Mouse (Mus musculus) megakaryocyte, adult 5-6 weeks (primary cell): Measurements from ENCODE around the gene Mrpl50. TPM values are rescaled to one million over a fixed set of nuclear protein-coding genes. Genes with fewer than 3 reads are reported as not detected.

ENCODE experiments used
- ATAC-seq: 2 replicates; pipeline ENCODE4 v1.8.0; 2016; ENCODE audit warnings: mild to moderate bottlenecking, inconsistent platforms; ENCODE audit not compliant: poor library complexity, severe bottlenecking
- total RNA-seq, 2 experiments: library from RNA; stranded (forward) in 1 of 2; stranded (reverse) in 1 of 2; fragments of 153-499, 151-499 nt in 1 of 2; fragments of 221-1000, 200-1000 nt in 1 of 2; gene quantifications; 2 replicates each; pipeline versions ENCODE4 v1.2.3 to v1.2.4; 2015 to 2017

Mrpl50 gene
- total RNA-seq (2015), result 17.6 and 21.9 TPM in 2 replicates
- total RNA-seq (2017), result 13.4 and 17.7 TPM in 2 replicates

DNA sequence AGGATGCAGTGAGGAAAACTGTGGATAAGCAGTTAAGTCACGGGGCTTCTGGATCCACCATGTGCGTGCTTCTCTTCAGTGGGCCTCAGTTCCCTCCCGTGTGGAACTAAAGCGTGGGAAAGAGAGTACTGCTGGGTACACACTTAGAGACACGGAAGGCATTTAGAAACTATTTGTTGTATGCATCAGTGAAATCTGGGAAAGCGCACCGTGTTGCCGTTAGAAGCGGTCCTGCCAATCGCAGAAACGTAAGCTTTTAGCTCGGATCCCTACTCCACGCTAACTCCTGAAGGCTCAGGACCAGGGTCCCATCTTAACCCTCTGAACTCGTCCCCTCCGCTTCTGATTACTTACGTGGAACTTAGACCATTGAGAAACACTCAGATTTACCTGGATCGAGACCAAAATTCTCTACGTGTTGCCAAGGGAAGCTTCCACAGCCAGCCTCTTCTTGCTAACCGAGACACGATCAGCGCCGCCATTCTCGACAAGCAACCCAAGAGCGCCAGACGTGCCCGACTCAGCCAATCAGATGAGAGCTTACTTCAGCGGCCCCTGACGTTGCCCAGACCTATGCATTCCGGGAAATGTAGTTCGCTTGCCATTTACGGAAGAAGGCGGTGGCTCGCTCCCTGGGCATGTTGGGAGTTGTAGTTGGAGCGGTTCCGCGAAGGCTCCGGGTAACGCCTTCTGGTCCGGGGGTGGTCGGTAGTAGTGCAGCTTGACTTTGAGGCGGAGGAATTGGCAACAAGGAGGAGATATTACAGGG, at the start of gene Mrpl50, which contains the start of gene Zfp189:
Gene Mrpl50, minus strand, starts transcription at position 522 of the 769 bp plus-strand sequence.
Gene Zfp189, plus strand, starts transcription at position 605 of the 769 bp plus-strand sequence.
- peak; percentile 97 for ATAC-seq

DNA sequence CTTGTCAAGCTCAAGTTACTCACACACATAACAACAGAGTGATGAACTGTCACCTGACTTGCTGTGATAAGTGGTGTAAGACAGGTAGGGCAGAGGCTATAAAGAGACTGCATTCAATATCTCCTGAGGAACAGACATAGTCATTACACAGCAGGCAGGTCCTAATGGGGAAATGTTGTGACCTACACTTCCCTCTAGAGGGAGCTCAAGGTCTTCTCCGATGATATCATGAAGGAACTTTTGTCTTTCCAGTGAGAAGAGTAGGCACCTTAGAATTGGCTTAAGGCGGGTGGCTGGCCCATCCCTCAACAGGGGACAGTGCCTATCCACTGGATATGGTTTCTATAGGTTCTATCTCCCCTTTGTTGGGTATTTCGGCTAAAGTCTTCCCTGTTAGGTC, 46.7 kb upstream of the Mrpl50 start:
- ATAC-seq, result peak; percentile 96

DNA sequence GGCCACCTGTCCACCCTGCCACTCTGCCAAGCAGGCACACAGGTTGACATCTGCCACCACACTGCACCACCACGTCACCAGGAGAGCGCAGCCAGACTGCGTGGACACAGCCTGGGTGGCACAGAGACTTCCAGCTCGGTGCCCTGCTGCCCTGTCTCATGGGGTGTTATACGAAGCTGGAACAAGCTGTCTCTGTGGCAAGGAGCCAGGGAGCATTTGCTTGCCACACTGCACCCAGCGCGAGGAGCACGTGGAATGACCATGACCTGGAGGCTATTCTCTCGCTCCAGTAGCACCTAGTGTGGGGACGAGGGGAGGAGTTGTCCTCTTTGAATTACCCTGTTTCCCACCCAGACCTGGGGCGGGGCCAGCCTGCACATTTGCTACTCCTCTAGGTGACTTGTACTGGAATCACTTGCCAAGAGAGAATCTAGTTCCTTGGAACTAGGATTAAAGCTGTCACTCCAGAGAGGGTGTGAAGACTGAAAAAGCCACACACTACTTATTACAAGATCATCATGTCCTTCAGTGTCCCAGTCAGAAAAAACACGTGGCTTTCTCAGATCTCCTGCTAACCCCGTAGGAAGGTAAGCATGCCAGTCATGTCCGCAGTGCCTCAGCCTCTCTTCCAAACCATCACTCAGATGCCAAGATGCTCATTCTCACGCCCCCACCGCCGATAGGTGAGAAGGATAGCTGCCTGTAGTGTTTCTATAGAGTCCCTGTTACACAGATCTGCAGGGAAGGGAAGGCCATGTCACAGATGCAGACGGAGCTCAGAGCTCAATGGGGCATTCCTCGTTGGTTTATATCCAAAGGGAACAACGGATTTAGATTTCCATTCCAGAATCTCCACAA, 39.3 kb upstream of the Mrpl50 start:
- no peak for ATAC-seq

DNA sequence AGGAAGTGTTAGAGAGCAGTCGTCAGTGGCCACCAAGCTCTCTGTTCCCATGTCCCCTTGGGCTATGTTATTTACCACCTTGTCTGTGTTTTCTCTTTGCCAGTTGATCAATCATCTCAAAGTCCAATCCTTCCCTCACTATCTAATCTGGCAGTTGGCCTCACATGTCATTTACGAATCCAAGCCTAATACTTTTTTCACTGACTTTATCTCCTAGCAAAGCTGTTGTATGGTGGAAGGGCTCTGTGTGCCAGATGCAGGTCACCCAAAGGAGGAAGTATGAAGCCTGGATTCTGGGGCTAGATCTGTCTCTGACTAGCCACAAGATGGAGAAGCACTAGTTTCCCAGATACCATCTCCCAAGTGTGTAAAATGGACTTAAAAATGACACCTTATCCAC, 37.3 kb upstream of the Mrpl50 start:
- no peak for ATAC-seq

DNA sequence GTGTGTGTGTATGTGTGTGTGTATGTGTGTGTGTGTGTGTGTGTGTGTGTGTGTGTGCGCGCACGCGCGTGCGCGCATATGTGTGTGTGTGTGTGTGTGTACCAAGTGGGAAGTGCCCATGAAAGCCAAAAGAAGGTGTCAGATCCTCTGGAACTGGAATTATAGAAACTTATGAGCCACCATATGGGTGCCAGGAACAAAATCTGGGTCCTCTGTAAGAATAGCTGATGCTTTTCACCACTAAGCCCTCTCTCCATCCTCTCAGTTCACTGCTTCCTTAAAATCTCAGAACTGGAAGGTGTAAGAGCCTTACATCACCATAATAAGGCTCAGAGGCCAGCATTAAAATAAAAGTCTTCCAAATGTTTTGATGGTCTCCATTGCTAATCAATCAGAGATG, 36.5 kb upstream of the Mrpl50 start:
- ATAC-seq, result no peak

DNA sequence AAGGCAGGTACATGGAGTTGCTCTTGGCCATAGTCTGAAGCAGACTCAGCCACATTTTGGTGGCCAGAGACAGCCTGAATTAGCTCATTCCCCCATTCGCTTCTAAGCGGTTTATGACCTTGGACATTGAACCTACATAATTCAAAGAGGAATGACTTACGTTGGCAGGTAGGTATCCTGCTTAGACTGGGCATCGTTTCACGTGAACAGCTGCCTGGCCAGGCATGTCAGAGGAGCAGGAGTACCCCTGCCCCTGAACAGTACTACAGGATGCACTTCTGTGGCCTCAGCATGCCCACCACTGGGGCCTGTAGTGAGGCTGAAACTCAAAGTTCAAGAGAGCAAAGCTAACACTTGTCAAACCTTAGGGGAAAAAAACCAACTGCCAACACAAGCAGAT, 32.5 kb upstream of the Mrpl50 start:
- ATAC-seq, result no peak

DNA sequence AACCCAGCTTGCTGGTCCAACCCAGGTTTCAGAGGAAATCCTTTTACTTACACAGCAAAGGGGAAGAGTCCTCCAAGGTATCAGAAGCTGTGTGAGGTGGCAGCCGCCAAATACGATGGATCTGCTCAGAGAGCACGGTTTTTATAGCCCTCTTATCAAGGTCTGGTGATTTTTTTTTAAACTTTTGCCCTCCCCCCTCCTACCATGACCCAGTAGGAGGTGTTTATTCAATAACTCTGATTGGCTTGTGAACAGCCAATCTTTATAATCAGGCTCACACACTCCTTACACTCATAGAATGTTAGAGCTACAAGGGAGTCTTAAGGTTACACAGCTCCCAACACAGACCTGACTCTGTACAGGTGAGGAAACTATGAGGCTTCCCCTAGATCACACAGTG, 28.5 kb upstream of the Mrpl50 start, which contains the start of gene Aldob:
Gene Aldob, minus strand, starts transcription at position 164 of the 400 bp plus-strand sequence.
- no peak for ATAC-seq

DNA sequence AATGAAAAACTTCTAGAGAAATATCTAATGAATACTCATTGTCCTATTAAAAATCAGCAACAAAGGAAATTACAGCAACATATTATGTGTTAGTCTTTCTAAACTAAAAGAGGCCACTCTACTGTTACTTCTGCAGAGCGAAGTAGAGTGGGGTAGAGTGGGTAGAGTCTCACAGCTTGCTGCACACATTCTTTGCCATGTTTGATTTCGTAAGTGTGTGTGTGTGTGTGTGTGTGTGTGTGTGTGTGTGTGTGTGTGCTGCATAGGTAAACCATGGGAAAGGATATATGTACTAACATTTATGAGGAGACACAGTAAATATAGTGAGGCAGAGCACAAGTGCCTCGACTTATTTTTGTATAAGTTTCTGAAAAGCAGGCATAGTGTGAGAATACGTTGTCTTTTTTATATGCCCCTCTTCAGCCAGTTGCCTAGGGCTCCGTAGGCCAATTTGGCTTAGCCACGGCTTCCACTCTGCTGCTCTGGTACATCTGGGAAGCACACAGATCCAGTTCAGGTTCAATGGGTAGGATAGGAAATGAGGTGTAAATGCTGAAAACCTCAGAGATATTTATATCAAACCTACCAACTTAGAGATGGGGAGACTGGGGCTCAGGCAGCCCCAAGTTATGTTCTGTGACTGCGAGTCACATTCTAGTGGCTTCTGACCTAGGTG, 26.8 kb upstream of the Mrpl50 start:
- no peak for ATAC-seq

DNA sequence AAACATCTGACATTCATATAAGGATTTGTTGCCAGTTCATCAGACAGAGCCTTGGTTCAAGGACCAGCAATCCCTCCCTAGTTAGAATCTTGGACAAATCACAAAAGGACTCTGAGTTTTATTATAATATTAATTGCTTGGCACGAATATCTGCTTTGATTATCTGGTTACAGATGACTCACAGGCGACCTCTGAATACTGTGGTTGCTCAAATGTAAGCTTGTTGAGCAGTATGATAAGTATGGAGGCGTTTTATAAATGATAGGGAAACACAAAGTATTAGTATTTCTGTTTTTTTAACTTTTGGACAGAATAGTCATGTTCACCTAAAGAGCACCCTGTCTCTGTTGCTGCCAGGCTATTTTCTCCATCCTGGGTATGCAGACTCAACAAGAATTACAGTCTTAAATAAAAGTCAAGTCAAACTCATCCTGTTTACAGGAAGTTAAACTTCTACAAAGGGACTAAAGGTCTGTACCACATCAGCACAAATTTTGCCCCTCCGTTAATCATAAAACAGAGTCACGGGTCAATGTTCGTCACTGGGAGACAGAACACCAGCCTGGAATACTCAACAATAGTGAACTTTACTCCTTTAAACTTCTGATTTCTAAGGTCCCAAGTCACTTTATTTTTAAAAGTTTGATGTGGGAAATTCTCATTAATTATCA, 26.1 kb upstream of the Mrpl50 start:
- ATAC-seq, result no peak

DNA sequence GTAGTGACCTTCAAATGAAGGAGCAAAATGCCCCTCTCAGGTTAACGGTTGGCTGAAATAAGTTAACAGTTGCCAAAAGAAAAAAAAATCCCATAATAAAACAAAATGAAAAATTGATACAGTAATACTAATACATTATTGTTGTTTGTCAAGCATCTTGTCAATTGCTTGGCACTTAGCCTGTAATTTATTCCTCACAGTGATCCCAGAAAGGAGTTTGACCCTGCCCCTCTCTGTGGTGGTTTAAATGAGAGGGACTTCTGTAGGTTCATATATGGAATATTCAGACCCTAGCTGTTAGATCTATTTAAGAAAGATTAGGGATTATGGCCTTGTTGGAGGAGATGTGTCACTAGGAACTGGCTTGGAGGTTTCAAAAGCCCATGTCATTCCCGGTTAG, 25.1 kb upstream of the Mrpl50 start:
- ATAC-seq, result no peak

DNA sequence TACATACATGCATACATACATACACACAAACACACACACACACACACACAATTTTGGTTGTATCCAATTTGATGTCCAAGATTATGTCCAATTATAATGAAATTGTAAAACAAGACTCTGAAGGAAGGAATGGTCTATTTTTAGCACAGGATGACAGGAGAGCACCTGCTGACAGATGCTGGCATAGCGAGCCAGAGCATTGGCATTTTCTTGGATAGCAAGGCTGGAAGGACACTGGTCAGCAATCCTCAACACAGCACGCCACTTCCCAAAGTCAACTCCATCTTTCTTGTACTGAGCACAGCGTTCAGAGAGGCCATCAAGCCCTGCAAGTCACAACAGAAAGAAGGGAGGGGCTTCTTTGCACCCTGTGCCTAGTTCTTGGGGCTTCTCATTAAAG, 20.1 kb upstream of the Mrpl50 start:
- ATAC-seq, result no peak

DNA sequence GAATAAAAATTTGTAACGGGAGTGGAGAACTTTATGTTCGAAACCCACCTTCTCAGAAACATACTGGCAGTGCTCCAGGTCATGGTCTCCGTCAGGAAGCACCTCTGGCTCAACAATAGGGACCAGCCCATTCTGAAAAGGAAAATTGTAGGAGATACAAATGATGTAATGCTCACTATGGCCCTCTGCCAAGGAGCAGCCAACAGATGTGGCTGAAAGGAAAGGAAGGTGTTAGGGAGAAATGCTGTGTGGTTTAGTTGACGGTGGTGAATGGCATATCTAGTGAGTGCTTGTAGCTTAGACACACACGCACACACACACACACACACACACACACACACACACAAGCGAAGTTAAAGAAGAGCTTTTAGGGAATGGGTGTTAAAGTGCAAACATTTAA, 18.8 kb upstream of the Mrpl50 start:
- ATAC-seq, result no peak

DNA sequence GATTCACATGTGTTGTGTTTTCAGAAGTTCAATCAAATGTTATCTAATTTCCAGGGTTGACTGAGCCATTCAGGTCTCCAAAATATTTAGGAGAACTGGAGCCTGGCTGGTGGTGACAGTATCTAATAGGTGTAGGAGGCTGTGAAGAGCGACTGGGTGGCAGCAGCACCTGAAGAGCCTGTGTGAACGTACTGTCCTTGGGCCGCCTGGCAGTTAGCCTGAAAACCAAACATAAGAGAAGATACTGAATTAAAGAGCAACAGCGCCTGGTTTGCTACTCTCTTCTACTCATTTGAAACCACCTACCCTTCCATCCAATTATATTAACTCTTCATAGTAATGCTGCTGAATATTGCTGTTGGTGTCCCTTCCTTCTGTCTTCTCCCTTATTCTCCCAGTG, 15.8 kb upstream of the Mrpl50 start:
- ATAC-seq, result no peak

DNA sequence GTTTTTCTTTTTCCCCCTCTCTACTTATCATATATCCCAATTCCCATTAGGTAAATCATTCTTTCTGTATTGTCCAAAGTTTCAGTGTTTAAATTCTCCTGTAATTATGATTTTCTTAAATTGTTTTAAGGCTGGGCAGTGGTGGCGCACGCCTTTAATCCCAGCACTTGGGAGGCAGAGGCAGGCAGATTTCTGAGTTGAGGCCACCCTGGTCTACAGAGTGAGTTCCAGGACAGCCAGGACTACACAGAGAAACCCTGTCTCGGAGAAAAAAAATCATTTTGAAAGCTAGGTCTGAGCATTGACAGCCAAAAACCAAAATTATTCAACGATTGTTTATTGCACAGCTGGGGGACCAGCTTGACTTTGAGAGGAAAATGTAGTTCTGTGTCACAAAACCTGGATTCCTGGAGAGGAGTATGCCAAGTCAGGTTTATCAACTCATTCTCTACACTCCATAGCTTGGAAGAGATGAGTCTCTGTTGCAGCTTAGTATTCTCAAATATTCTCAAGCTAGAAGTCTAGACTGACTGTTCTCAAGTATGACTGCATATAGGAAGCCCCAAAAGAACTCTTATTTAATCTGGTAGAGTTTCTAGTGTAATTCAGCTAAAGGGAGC, 14.9 kb upstream of the Mrpl50 start:
- ATAC-seq, result no peak

DNA sequence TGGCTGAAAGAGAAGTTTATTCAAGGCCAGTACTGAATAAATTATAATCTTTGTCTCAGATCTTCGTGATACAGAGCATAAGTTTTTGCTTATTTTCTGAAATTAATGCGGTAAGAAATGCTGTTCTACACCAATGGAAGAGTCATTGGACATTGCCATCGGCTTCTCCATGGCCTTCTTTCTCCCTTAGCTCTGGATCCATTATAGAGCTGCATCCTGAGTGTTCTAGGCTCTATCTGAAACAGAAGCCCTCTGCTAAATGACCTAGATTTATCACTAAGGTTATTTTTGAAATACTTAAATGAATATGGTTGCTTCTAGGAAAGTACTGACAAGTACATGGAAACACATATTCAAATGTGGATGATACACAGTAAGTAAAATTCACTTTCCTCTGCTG, 14.1 kb upstream of the Mrpl50 start:
- ATAC-seq, result no peak

DNA sequence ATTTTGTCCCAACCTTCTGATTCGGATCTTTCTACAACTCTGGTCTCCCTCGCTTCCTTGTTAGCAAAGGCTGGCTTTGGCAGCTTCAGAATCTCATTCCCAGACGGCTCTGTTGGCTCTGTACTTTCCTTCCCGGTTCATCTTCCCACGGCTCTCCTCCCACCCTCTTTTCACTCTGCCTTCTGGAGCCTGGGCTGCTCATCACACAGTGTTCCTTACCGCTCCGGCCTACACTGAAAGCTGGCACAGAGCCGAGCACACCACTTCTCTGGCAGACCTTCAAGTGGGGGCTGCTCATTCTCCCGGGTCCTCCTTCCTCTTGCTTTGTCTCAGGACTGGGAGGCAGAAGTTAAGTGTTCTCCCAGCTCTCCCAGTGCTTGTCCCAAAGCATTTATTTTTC, 1.7 kb upstream of the Mrpl50 start:
- no peak for ATAC-seq

DNA sequence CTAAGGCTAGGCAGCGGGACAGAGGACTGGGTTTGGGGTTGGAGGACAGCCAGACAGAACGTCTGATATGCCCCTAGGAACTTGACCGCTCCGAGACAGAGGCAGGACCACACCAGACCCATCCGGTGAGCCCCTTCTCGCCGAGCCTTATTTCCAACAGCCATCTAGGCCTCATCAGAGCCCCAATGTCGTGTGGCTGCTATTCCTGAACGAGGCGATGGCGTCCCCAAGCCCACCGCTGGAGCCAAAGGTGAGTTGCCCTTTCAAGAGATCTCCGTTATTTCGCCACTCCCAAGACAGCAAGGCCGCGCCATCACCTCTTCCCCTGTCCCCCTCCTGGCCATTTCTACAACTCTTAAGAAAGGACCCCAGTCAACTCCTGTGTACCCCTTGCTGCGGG, 453 bp upstream of the Mrpl50 start:
- peak; percentile 52 for ATAC-seq

DNA sequence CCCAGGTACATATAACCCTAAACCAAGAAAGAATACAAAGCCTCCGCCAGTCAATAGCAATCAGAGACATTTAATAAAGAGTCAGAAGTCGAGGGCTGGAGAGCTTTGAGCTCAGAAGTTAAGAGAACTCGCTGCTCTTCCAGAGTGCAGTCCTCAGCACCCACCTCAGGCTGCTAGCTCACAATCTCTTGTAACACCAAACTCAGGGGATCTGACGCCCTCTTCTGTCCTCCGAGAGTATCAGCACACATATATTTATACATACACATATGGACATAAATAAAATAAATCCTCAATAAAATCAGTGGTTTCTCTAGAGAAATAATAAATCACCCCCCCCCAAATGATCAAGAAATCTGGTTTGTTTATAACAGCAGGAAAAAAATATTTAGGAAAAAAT, 1.4 kb downstream of the Mrpl50 start:
- no peak for ATAC-seq

DNA sequence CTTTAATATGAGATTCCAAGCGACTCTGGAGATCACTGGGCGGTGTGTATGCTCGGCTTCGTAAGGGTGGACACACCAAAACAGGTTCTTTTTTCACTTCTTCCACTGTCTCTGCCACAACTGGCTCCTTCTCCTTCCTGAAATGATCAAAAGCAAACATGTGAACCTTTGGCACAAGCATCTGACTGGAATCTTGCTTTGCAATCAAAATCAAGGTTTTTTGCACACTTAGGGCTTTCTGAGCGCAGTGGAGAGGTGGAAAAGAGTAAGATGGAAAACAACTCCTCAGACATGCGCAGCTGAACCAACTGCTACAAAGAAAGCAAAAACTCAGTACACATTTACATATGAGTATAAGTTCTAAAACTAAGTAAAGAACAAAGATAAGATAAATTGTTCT, 6.5 kb downstream of the Mrpl50 start:
- ATAC-seq, result no peak

DNA sequence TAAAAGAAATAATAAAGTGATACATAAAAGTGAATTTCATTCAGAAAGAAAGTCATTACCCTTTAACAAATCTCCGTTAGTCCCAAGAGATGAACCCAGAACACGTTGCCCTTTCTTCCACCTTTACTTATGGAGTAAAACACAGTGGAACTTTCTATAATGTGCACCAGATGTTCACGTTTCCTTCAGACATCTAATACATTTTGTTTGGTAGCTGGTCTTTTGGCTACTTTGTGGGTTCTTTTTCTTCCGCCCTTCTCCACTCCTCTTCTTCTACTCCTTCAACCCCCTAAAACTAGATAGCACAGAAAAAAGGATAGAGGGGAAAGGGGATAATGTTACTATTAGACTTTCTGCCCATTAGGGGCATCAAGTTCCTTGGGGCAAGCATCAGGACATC, 8.3 kb downstream of the Mrpl50 start:
- no peak for ATAC-seq
